Mouse (Mus musculus): ENCODE measurements around the gene Vmn1r213.

Gene Vmn1r213

GRCm38 (mm10) chr13:23007356-23007755 lies at the start of gene Vmn1r213:
Vmn1r213 (plus strand) TSS chr13:23007656.
- DNase-seq (ENCODE audit: low spot score in 2 of 2): no peak

- DNase-seq (ENCODE audit: low spot score in 2 of 2): no peak
Measured at GRCm38 (mm10) chr13:22990214-22990891, 17.1 kb upstream of the Vmn1r213 start.

GRCm38 (mm10) chr13:22992178-22992700 lies 15.2 kb upstream of the Vmn1r213 start:
- no peak for DNase-seq (ENCODE audit: low spot score in 2 of 2)

GRCm38 (mm10) chr13:22992721-22993120 lies 14.7 kb upstream of the Vmn1r213 start:
- DNase-seq (ENCODE audit: low spot score in 2 of 2): no peak

GRCm38 (mm10) chr13:23018158-23018557 lies 10.7 kb downstream of the Vmn1r213 start:
- no peak for DNase-seq (ENCODE audit: low spot score in 2 of 2)

GRCm38 (mm10) chr13:23024812-23025211 lies 17.4 kb downstream of the Vmn1r213 start:
- DNase-seq (ENCODE audit: low spot score in 2 of 2): no peak

- DNase-seq (ENCODE audit: low spot score in 2 of 2): no peak
Measured at GRCm38 (mm10) chr13:23030118-23030517, 22.7 kb downstream of the Vmn1r213 start, which contains the start of gene Vmn1r214. Vmn1r214 (plus strand) TSS chr13:23030418.

GRCm38 (mm10) chr13:23057778-23058177 lies 50.3 kb downstream of the Vmn1r213 start:
- DNase-seq (ENCODE audit: low spot score in 2 of 2): no peak

Measured in right cerebral cortex, adult 2 months (tissue).